Mouse (Mus musculus) thymus, postnatal 25 days (tissue): ENCODE data around the gene Pom121l12.

Source experiments
- DNase-seq: peaks from one replicate; pipeline ENCODE4 v3.0.0; 2022

The Pom121l12 gene

GRCm38 (mm10) chr11:14598976-14599375 lies at the start of gene Pom121l12:
TSS of gene Pom121l12 (plus strand) at chr11:14599276.
- DNase-seq, result no peak

- DNase-seq, result no peak
Observed at GRCm38 (mm10) chr11:14611859-14612258, 12.8 kb downstream of the Pom121l12 start.
